8 mouse cellular contexts compared by ENCODE assay signal in the genomic region with DNA sequence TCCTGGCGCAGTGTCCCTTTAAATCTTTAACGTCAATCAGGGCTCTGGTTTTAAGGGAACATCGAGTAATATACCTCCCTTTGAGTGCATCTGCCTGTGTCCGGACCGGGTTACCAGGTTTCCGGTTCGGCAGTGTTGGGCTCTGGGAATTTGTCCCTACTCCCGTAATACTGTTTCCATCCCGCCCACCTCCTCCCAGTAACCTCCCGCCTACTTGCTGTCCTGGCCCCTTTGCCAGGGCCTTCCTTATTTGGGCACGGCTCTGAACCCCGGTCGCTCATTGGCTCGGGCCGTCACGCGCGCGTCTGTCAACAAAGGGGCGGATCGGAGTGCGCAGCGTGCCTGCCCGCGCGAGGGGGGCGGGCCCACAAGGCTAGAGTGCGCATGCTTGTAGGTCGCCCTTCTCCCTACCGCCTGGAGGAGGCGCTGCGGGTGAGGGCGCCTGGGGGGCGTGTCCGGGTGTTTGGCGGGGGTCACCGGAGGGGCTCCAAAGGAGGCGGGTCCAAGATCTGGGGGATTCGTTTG. TPM values are rescaled to one million over a fixed set of nuclear protein-coding genes. Genes with fewer than 3 reads are reported as not detected.
A peak's percentile ranks its signal among the peaks of the same experiment; 100 is the strongest.
DNase-seq lines count a peak whose midpoint lies in the region; ATAC-seq lines count a peak whose summit lies in the region.

No protein-coding gene starts in this region.

- no peaks in the 10 kb centered on the region for H3K9me3 ChIP-seq in hindbrain, embryonic 12.5 days (replicated peaks)

- H3K4me3 ChIP-seq in hindbrain, embryonic 12.5 days = peak overlapping the region; percentile 36

- WGBS in hindbrain, embryonic 12.5 days = under 1% methylated on average over 39 of the region's 39 CpGs

- peak; percentile 99 for DNase-seq in NIH3T3 (ENCODE audit: low read depth)
- peak; percentile 98 to 99 for DNase-seq in cerebellum, postnatal 10 days
- peak; percentile 96 to 97 for DNase-seq in frontal cortex, postnatal 10 days (ENCODE audit: low spot score in 2 of 2)
- DNase-seq in layer of hippocampus, postnatal 14 days (ENCODE audit: low spot score in 2 of 2) = peak; percentile 94 to 98
- DNase-seq in lung, postnatal 14 days = peak; percentile 96
- DNase-seq in retina, adult 2 months (ENCODE audit: low read depth, low spot score) = peak; percentile 87
- peak; percentile 91 to 94 for DNase-seq in thymus, postnatal 36 days

- H3K9ac ChIP-seq in hindbrain, embryonic 12.5 days = peak overlapping the region; percentile 48

- peak; percentile 98 for ATAC-seq in hindbrain, embryonic 12.5 days (ENCODE audit: low FRiP score)

- peaks cover 14% of the 10 kb centered on the region; the same call in 1 of the 2 replicates for H3K4me1 ChIP-seq in hindbrain, embryonic 12.5 days

- peaks cover 25% of the 10 kb centered on the region for H3K36me3 ChIP-seq in hindbrain, embryonic 12.5 days

- H3K27ac ChIP-seq in hindbrain, embryonic 12.5 days = peak overlapping the region; percentile 92

- H3K4me2 ChIP-seq in hindbrain, embryonic 12.5 days (replicated peaks) = peak overlapping the region; percentile 57

- H3K27me3 ChIP-seq in hindbrain, embryonic 12.5 days = no peaks in the 10 kb centered on the region

RNA-seq across cellular contexts. Expression of gene Fbxo46, which starts 11.7 kb away (rescaled TPM):
- 20.9 TPM in 2 replicates for polyA plus RNA-seq in hindbrain, embryonic 12.5 days (2016; fragmentation: Nextera tagmentation; extraction: Ambion mirVana)
- total RNA-seq in layer of hippocampus, postnatal 14 days (2021) = 10 to 100 TPM; 11.0 to 14.0 TPM

RNA-seq across cellular contexts. Expression of gene Gm4969, which starts 13.2 kb away (rescaled TPM):
- polyA plus RNA-seq in hindbrain, embryonic 12.5 days (2016; fragmentation: Nextera tagmentation; extraction: Ambion mirVana) = 1.8 TPM in 2 replicates
- total RNA-seq in layer of hippocampus, postnatal 14 days (2021) = under 1 TPM; 0.72 to 0.78 TPM

RNA-seq across cellular contexts. Expression of gene Qpctl, which starts 17.7 kb away (rescaled TPM):
- polyA plus RNA-seq in hindbrain, embryonic 12.5 days (2016; fragmentation: Nextera tagmentation; extraction: Ambion mirVana) = 21.2 and 22.8 TPM in 2 replicates
- total RNA-seq in layer of hippocampus, postnatal 14 days (2021) = 10 to 100 TPM; 19.5 to 22.4 TPM

RNA-seq across cellular contexts. Expression of gene Snrpd2, which starts 18.1 kb away (rescaled TPM):
- 118 and 122 TPM in 2 replicates for polyA plus RNA-seq in hindbrain, embryonic 12.5 days (2016; fragmentation: Nextera tagmentation; extraction: Ambion mirVana)
- 10 to 100 TPM; 76.5 to 86.4 TPM for total RNA-seq in layer of hippocampus, postnatal 14 days (2021)

RNA-seq across cellular contexts. Expression of gene Gipr, which starts 34.5 kb away (rescaled TPM):
- polyA plus RNA-seq in hindbrain, embryonic 12.5 days (2016; fragmentation: Nextera tagmentation; extraction: Ambion mirVana) = 1.4 and 2.0 TPM in 2 replicates
- 1 to 10 TPM in 1 of 2 experiments, under 1 TPM in 1; 0.55 to 1.6 TPM for total RNA-seq in layer of hippocampus, postnatal 14 days (2021)

Comparison
In these comparisons a context has a peak if more than half of its experiments do, and no peak if none do; other contexts are left out.
1. Peak in every context shown above with its lines: DNase-seq, ATAC-seq, H3K4me3 ChIP-seq and H3K27ac ChIP-seq.